Mouse (Mus musculus): ENCODE data around the gene Ccdc9.

DNA sequence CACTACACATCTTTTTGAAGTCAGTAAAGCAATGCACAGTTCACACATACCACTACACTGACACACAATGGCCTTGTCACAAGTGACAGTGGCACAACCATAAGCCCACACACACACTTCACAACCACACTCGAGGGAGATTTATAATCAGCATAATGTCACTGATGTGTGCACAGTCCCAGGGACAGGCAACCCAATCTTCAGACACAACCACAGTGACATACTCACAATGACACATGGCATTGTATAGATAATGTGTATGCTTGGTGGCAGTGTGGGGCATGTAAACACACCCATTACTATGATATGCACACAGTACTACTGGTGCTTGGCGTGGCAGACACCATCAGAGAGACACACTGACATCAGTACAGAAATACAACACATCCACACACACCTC lies 9.6 kb upstream of the Ccdc9 start:
- TF ChIP-seq CTCF (IDR thresholded peaks at IDR 0.05; ENCODE audit: extremely low read depth, insufficient read length, insufficient replicate concordance, low read depth, low read length) (no peak), POLR2A (IDR thresholded peaks at IDR 0.05; ENCODE audit: low read depth, low read length) (no peak)
